Mouse (Mus musculus) colon, adult 2 months (tissue): ENCODE measurements around the gene Safb. TPM values are rescaled to one million over a fixed set of nuclear protein-coding genes. Genes with fewer than 3 reads are reported as not detected.

Experiments used
- polyA plus RNA-seq: library from polyadenylated mRNA; depleted of rRNA; stranded (reverse); fragments of >200 nt; gene quantifications from 2 replicates; pipeline ENCODE4 v1.2.3, GENCODE M21; 2012; rRNA removed

Safb gene
- 70.0 and 79.4 TPM in 2 replicates for polyA plus RNA-seq

DNA sequence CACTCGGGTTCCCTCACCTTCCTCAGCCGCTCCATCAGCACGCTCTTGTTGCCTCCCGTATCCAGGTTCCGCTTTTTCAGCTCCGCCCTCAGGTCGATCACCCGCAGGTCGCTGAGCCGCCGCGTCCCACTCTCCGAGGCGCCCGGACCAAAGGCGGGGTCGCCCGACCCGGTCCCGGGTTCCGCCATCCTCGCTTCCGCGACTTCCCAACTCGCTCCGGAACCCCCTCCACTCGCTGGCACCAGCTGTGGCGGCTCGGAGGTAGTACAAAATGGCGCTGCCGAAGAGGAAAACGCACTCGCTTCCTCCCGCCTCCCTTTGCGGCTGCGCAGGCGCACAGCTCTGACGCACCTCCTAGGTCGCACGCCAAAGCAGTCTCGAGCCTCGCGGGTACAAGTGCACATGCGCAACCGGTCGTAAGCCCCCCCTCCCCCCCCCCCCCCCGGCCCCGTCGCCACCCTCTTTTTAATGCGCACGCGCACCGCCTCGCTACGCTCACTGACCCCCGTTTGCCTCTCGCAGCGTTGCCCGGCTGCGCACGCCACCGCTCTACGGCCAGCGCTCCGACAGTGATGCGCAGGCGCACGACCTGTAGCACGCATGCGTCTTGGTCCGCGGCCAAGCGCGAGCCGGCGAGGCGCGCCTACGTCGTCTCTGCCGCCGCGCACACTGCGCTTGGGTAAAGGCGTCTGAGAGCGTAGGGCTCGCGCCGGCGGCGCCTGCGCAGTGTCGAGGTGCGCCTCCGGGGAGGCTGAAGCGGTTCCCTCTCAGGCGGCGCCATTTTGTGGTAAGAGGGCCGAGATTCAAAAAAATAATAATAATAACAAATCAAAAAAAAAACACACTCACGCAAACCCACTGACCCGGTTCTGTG is at the start of gene Safb, which contains the start of gene Safb2:
Gene Safb, plus strand, starts transcription at position 569 of the 874 bp plus-strand sequence.
Gene Safb2, minus strand, starts transcription at position 329 of the 874 bp plus-strand sequence.

DNA sequence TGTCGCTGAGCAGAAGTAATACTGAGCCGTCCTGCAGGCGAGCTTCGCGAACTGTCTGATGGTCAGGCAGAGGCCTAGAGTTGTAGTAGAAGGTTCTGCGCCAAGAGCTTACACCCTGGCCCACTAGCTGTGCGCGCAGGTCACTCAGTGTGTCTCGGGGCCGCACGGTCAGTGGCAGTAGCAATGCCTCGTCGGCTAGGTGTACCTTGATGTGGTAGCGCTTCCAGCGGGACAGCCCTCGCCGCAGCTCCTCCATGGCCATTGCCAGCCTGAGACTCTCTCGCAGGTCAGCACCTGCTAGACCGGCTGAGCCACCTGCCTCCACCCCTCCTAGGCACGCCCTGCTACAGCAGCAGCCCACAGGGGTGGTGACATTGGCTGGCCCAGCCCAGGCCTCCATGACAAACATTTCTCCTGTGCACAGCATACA is 30.5 kb upstream of the Safb start, which contains the start of gene Gm20219:
Gene Gm20219, minus strand, starts transcription at position 266 of the 430 bp plus-strand sequence.

DNA sequence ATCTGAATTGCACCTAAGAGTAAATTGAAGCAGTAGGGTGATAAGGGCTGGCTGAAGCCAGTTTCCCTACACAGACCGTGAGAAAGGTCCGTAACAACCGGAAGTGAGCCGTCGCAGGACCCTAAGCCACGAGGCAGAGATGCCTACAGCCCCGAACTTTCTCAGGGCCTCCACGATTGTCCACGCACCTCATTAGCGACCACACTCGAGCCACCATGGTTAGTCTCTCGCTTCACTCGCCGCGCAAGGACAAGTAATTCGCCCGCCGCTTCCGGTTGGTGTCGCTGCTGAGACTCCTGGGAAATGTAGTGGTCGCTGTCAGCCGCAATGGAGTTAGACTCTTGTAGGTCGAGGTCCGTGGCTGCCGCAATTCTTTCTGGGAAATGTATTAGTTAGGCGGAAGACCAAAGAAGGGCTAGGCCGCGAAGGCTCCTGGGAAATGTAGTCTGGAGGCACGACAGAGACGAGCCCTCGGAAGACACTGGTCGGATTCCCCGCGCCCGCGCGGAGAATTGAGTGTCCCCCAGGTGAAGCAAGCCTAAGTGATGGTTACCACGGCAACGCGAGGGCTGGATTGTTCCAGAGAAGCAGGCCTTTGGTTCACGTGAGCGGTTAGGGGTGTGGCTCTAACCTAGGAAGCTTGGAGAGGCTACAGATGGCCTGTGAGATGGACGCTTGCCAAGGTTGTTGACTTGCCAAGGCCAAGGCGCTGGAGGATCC is 25.0 kb downstream of the Safb start, which contains the start of gene 2410015M20Rik:
Gene 2410015M20Rik, minus strand, starts transcription at position 320 of the 720 bp plus-strand sequence.

DNA sequence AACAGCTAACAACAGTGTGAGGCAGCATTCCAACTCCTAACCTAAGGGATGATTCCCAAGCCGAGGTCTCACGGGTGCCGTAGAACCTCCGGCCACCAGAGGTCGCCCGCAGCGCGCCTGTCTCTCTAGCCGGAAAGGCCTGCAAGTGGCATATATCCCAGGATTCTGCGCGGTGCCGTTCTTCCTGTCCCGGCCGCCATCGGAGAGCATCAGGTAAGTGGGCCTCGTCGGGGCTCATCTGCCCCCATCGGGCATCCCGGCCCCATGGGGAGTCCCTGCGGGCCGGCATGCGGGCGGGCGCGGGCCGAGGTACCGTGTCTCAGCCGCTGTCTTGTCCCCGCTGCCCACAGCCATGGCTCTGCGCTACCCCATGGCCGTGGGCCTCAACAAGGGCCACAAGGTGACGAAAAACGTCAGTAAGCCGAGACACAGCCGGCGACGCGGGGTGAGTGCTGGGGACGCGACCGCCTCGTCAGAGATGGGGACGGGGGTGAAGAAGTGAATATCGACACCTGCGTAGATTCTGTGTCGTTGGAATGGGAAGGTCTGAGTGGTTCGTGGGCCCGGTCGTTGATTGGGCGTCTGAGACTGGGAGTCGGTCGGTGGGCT is 28.7 kb downstream of the Safb start, which contains the start of gene Rpl36:
Gene Rpl36, plus strand, starts transcription at position 181 of the 609 bp plus-strand sequence.

DNA sequence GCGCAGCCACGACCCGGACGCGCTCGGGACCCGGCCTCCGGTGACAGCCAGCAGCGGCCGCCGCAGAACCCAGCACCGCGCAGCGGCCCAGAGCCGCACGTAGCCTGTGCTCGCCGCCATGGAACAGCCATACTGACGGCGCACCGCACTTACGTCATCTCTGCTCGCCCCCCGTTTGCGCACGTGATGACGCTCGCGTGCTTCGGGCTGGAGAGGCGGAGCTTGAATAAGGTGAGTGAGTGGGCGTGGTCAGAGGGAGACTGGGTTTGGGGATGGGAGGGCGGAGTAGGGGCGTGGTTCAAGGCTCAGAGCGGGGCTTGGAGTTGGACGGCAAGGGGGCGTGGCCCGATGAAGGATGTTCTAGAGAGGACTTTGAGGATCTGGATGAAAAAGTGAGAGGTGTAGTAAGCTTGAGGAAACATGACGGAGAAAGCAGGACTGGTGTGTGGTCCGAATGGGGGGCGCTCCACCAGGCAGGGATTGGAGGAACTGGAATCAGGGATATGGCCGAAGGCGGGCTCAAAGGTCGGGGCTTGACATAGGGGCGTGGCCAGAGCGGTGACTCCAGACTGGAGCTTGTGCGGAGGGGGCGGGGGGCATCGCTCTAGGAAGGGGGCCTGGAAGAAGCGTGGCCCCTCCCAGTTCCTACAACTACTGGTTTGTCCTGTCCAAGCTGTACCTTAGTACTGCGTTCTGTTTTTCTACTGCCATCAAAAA is 42.3 kb downstream of the Safb start, which contains the start of gene Lonp1:
Gene Lonp1, minus strand, starts transcription at position 134 of the 717 bp plus-strand sequence.

DNA sequence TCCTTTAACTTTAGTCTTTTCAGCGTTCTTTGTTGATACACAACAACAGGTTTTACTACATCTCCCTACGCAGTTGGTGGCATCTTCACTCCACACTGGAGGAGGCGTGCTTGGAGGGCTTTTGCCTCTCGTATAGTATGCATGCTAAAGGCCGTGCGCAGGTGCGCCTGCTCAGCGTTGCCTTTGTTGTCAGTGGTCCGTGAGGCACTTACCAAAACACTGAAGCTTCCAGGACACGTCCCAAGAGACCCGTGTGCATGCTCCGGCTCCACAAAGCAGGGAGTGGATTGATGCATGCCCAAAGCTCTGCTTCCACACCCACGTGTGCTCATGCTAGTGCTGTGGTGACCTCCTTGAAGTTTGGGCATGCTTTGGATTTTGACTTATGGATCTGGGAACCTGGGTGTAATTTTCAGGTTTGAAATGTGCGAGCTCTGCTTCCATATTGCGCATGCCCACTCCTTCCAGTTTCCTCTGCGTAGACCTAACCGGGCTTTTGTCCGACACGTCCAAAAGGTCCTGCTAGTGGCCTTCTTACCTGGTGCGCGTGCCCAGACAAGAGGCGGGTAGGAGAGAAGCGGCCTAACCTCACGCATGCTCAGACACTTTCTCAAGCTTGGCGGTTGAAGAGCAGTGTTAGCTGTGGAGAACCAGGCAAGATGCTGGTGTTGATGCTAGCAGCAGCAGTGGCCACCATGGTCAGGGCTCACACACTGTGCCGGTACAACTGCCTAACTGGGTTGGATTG is 43.1 kb downstream of the Safb start, which contains the start of gene Catsperd:
Gene Catsperd, plus strand, starts transcription at position 614 of the 748 bp plus-strand sequence.

Other genes starting within 250 kb of the Safb start
- gene Ptprs, start 108.3 kb upstream of the Safb start, polyA plus RNA-seq, result 115 and 127 TPM in 2 replicates
- not detected in 2 replicates for gene Znrf4, start 72.4 kb upstream of the Safb start, polyA plus RNA-seq
- 7.0 and 8.1 TPM in 2 replicates for gene Gm20219, start 30.4 kb upstream of the Safb start, polyA plus RNA-seq
- 83.7 and 97.7 TPM in 2 replicates for gene Safb2, start 240 bp upstream of the Safb start, polyA plus RNA-seq
- 228 and 238 TPM in 2 replicates for gene 2410015M20Rik, start 24.9 kb downstream of the Safb start, polyA plus RNA-seq
- 3,218 and 3,337 TPM in 2 replicates for gene Rpl36, start 28.6 kb downstream of the Safb start, polyA plus RNA-seq
- gene Lonp1, start 42.1 kb downstream of the Safb start, polyA plus RNA-seq, result 61.2 and 64.0 TPM in 2 replicates
- gene Catsperd, start 43.3 kb downstream of the Safb start, polyA plus RNA-seq, result 0.30 and 0.41 TPM in 2 replicates
- 77.0 and 80.9 TPM in 2 replicates for gene Ranbp3, start 88.5 kb downstream of the Safb start, polyA plus RNA-seq
- 678 and 874 TPM in 2 replicates for gene Ndufa11, start 132.9 kb downstream of the Safb start, polyA plus RNA-seq
- gene Vmac, start 133.2 kb downstream of the Safb start, polyA plus RNA-seq, result 29.0 and 41.6 TPM in 2 replicates
- 58.2 and 62.5 TPM in 2 replicates for gene Nrtn, start 172.7 kb downstream of the Safb start, polyA plus RNA-seq
- 75.7 and 94.5 TPM in 2 replicates for gene Dus3l, start 179.9 kb downstream of the Safb start, polyA plus RNA-seq
- 3.8 and 4.5 TPM in 2 replicates for gene Prr22, start 185.4 kb downstream of the Safb start, polyA plus RNA-seq
- 13.0 and 16.5 TPM in 2 replicates for gene Rfx2, start 246.2 kb downstream of the Safb start, polyA plus RNA-seq